ENCODE assay signal across 8 mouse cellular contexts in genomic region chr9:109054712-109055111, GRCm38 (mm10). TPM values are rescaled to one million over a fixed set of nuclear protein-coding genes. Genes with fewer than 3 reads are reported as not detected.
DNase-seq lines count a peak whose midpoint lies in the region; ATAC-seq and TF ChIP-seq lines count a peak whose summit lies in the region.

No protein-coding gene starts in this region.

- TF ChIP-seq POLR2A in thymus, adult 2 months (IDR thresholded peaks at IDR 0.05; ENCODE audit: control insufficient read depth, extremely low read depth, insufficient read depth, low read length, poor library complexity), result no peak

- H3K27me3 ChIP-seq in heart, embryonic 15.5 days, result no peaks in the 10 kb centered on the region
- no peaks in the 10 kb centered on the region for H3K27me3 ChIP-seq in liver, embryonic 16.5 days (ENCODE audit: control insufficient read depth, insufficient read depth, low read depth, low read length)
- no peaks in the 10 kb centered on the region for H3K27me3 ChIP-seq in neural tube, embryonic 11.5 days (ENCODE audit: control insufficient read depth, insufficient read depth, low read length)
- no peaks in the 10 kb centered on the region for H3K27me3 ChIP-seq in thymus, adult 2 months (ENCODE audit: control insufficient read depth, insufficient read depth, low read length)

- H3K4me3 ChIP-seq in heart, embryonic 15.5 days, result peak overlapping the region; percentile 41
- peak overlapping the region; percentile 46 for H3K4me3 ChIP-seq in liver, embryonic 16.5 days (ENCODE audit: low read depth, low read length)
- peak overlapping the region; percentile 12; the same call in 1 of the 2 replicates for H3K4me3 ChIP-seq in neural tube, embryonic 11.5 days (ENCODE audit: low read depth, low read length)
- H3K4me3 ChIP-seq in thymus, adult 2 months (ENCODE audit: control insufficient read depth, insufficient read depth, low read length), result peak overlapping the region; percentile 51

- no peak for TF ChIP-seq CTCF in thymus, adult 2 months (IDR thresholded peaks at IDR 0.05; ENCODE audit: borderline replicate concordance, control insufficient read depth, extremely low read depth, insufficient read depth, low read length, poor library complexity)

- peak; percentile 38 for ATAC-seq in CD4-positive, CD25-positive, alpha-beta regulatory T cell, adult 4 months
- peak; percentile 78 for ATAC-seq in heart, embryonic 15.5 days (replicated peaks; ENCODE audit: insufficient number of reproducible peaks, insufficient read depth, low FRiP score, low read depth)
- peak; percentile 41 for ATAC-seq in liver, embryonic 16.5 days (ENCODE audit: low read depth)
- no peak for ATAC-seq in neural tube, embryonic 11.5 days (ENCODE audit: insufficient read depth, low FRiP score, low TSS enrichment)

- H3K9me3 ChIP-seq in heart, embryonic 15.5 days (replicated peaks), result no peaks in the 10 kb centered on the region
- H3K9me3 ChIP-seq in liver, embryonic 16.5 days (replicated peaks; ENCODE audit: control insufficient read depth, low read length), result no peaks in the 10 kb centered on the region
- H3K9me3 ChIP-seq in neural tube, embryonic 11.5 days (ENCODE audit: control insufficient read depth, low read length), result no peaks in the 10 kb centered on the region

- peaks cover 16% of the 10 kb centered on the region for H3K36me3 ChIP-seq in heart, embryonic 15.5 days
- H3K36me3 ChIP-seq in liver, embryonic 16.5 days (ENCODE audit: control insufficient read depth, insufficient read depth), result no peaks in the 10 kb centered on the region
- H3K36me3 ChIP-seq in neural tube, embryonic 11.5 days (ENCODE audit: control insufficient read depth, insufficient read depth, low read length), result peaks cover 12% of the 10 kb centered on the region
- H3K36me3 ChIP-seq in thymus, adult 2 months (ENCODE audit: control insufficient read depth, insufficient read depth, low read length), result peaks cover 20% of the 10 kb centered on the region; the same call in 1 of the 2 replicates

- DNase-seq in adrenal gland, postnatal 25 days, result peak; percentile 58
- DNase-seq in fat pad, adult 2 months (ENCODE audit: extremely low read depth, low read depth, low spot score), result peak; percentile 49
- DNase-seq in kidney, postnatal 14 days, result peak; percentile 81
- DNase-seq in neural tube, embryonic 11.5 days (ENCODE audit: low spot score), result peak; percentile 47
- DNase-seq in thymus, adult 2 months, result peak; percentile 60

- H3K27ac ChIP-seq in heart, embryonic 15.5 days, result peak overlapping the region; percentile 79
- peak overlapping the region; percentile 39; the same call in 1 of the 2 replicates for H3K27ac ChIP-seq in liver, embryonic 16.5 days (ENCODE audit: low read length)
- no peak overlapping the region for H3K27ac ChIP-seq in neural tube, embryonic 11.5 days (ENCODE audit: low read depth, low read length)
- H3K27ac ChIP-seq in thymus, adult 2 months (ENCODE audit: control insufficient read depth, insufficient read depth, low read length), result peak overlapping the region; percentile 80

- peak overlapping the region; percentile 36; the same call in 1 of the 2 replicates for H3K9ac ChIP-seq in heart, embryonic 15.5 days
- peak overlapping the region; percentile 29 for H3K9ac ChIP-seq in liver, embryonic 16.5 days (ENCODE audit: low read depth, low read length)
- H3K9ac ChIP-seq in neural tube, embryonic 11.5 days (ENCODE audit: low read length), result peak overlapping the region; percentile 45

- WGBS in heart, embryonic 15.5 days, result 10% methylated on average over 7 of the region's 7 CpGs
- 3% methylated on average over 7 of the region's 7 CpGs for WGBS in liver, embryonic 16.5 days (ENCODE audit: insufficient replicate concordance)
- WGBS in neural tube, embryonic 11.5 days, result 11% methylated on average over 7 of the region's 7 CpGs
- 2% methylated on average over 7 of the region's 7 CpGs for WGBS in thymus, adult 2 months

- H3K4me2 ChIP-seq in heart, embryonic 15.5 days, result peak overlapping the region; percentile 57
- peak overlapping the region; percentile 56 for H3K4me2 ChIP-seq in liver, embryonic 16.5 days (ENCODE audit: low read depth, low read length)
- H3K4me2 ChIP-seq in neural tube, embryonic 11.5 days (ENCODE audit: low read depth), result peak overlapping the region; percentile 26

- H3K4me1 ChIP-seq in heart, embryonic 15.5 days (replicated peaks), result peaks cover 34% of the 10 kb centered on the region
- peaks cover 24% of the 10 kb centered on the region for H3K4me1 ChIP-seq in liver, embryonic 16.5 days (ENCODE audit: control insufficient read depth, low read depth, low read length)
- peaks cover 3% of the 10 kb centered on the region; the same call in 1 of the 2 replicates for H3K4me1 ChIP-seq in neural tube, embryonic 11.5 days (ENCODE audit: control insufficient read depth, insufficient read depth, low read length)
- H3K4me1 ChIP-seq in thymus, adult 2 months (replicated peaks; ENCODE audit: control insufficient read depth, insufficient read depth, low read length), result peaks cover 84% of the 10 kb centered on the region

RNA-seq across cellular contexts. Expression of gene Trex1, which starts 4.8 kb away (rescaled TPM):
- 10 to 100 TPM; 36.2 to 61.7 TPM for polyA plus RNA-seq in CD4-positive, CD25-positive, alpha-beta regulatory T cell, adult 4 months (2017; shearing (Covaris generic))
- total RNA-seq in adrenal gland, postnatal 25 days (2021), result 18.8 and 23.3 TPM in 2 replicates
- 9.2 and 13.6 TPM in 2 replicates for polyA plus RNA-seq in heart, embryonic 15.5 days (2015; fragmentation: Nextera tagmentation; extraction: Ambion mirVana)
- 7.4 and 8.8 TPM in 2 replicates for polyA plus RNA-seq in liver, embryonic 16.5 days (2015; fragmentation: Nextera tagmentation; extraction: Ambion mirVana)
- polyA plus RNA-seq in neural tube, embryonic 11.5 days (2014; fragmentation: Nextera tagmentation; extraction: Ambion mirVana), result 6.9 and 7.8 TPM in 2 replicates
- polyA plus RNA-seq in thymus, adult 2 months (2012; rRNA removed), result 210 and 228 TPM in 2 replicates

RNA-seq across cellular contexts. Expression of gene Shisa5, which starts 16.3 kb away (rescaled TPM):
- 1,000 to 10,000 TPM; 3,771 to 6,921 TPM for polyA plus RNA-seq in CD4-positive, CD25-positive, alpha-beta regulatory T cell, adult 4 months (2017; shearing (Covaris generic))
- total RNA-seq in adrenal gland, postnatal 25 days (2021), result 119 TPM in 2 replicates
- 64.9 and 86.2 TPM in 2 replicates for polyA plus RNA-seq in heart, embryonic 15.5 days (2015; fragmentation: Nextera tagmentation; extraction: Ambion mirVana)
- 20.9 and 23.2 TPM in 2 replicates for polyA plus RNA-seq in liver, embryonic 16.5 days (2015; fragmentation: Nextera tagmentation; extraction: Ambion mirVana)
- 30.9 and 34.7 TPM in 2 replicates for polyA plus RNA-seq in neural tube, embryonic 11.5 days (2014; fragmentation: Nextera tagmentation; extraction: Ambion mirVana)
- 2,502 and 2,648 TPM in 2 replicates for polyA plus RNA-seq in thymus, adult 2 months (2012; rRNA removed)

RNA-seq across cellular contexts. Expression of gene Atrip, which starts 19.2 kb away (rescaled TPM):
- 10 to 100 TPM; 23.4 to 32.1 TPM for polyA plus RNA-seq in CD4-positive, CD25-positive, alpha-beta regulatory T cell, adult 4 months (2017; shearing (Covaris generic))
- total RNA-seq in adrenal gland, postnatal 25 days (2021), result 18.1 and 20.5 TPM in 2 replicates
- polyA plus RNA-seq in heart, embryonic 15.5 days (2015; fragmentation: Nextera tagmentation; extraction: Ambion mirVana), result 15.9 and 18.2 TPM in 2 replicates
- 8.5 and 8.8 TPM in 2 replicates for polyA plus RNA-seq in liver, embryonic 16.5 days (2015; fragmentation: Nextera tagmentation; extraction: Ambion mirVana)
- polyA plus RNA-seq in neural tube, embryonic 11.5 days (2014; fragmentation: Nextera tagmentation; extraction: Ambion mirVana), result 25.3 and 26.4 TPM in 2 replicates
- polyA plus RNA-seq in thymus, adult 2 months (2012; rRNA removed), result 37.9 and 39.9 TPM in 2 replicates

RNA-seq across cellular contexts. Expression of gene Ccdc51, which starts 27.6 kb away (rescaled TPM):
- 10 to 100 TPM; 13.5 to 16.0 TPM for polyA plus RNA-seq in CD4-positive, CD25-positive, alpha-beta regulatory T cell, adult 4 months (2017; shearing (Covaris generic))
- total RNA-seq in adrenal gland, postnatal 25 days (2021), result 15.7 and 21.0 TPM in 2 replicates
- polyA plus RNA-seq in heart, embryonic 15.5 days (2015; fragmentation: Nextera tagmentation; extraction: Ambion mirVana), result 14.2 and 14.3 TPM in 2 replicates
- 10.0 and 11.9 TPM in 2 replicates for polyA plus RNA-seq in liver, embryonic 16.5 days (2015; fragmentation: Nextera tagmentation; extraction: Ambion mirVana)
- 13.4 and 15.1 TPM in 2 replicates for polyA plus RNA-seq in neural tube, embryonic 11.5 days (2014; fragmentation: Nextera tagmentation; extraction: Ambion mirVana)
- polyA plus RNA-seq in thymus, adult 2 months (2012; rRNA removed), result 11.7 and 11.9 TPM in 2 replicates

RNA-seq across cellular contexts. Expression of gene Tma7, which starts 27.7 kb away (rescaled TPM):
- 100 to 1,000 TPM; 679 to 933 TPM for polyA plus RNA-seq in CD4-positive, CD25-positive, alpha-beta regulatory T cell, adult 4 months (2017; shearing (Covaris generic))
- total RNA-seq in adrenal gland, postnatal 25 days (2021), result 370 and 418 TPM in 2 replicates
- 417 and 539 TPM in 2 replicates for polyA plus RNA-seq in heart, embryonic 15.5 days (2015; fragmentation: Nextera tagmentation; extraction: Ambion mirVana)
- 259 and 313 TPM in 2 replicates for polyA plus RNA-seq in liver, embryonic 16.5 days (2015; fragmentation: Nextera tagmentation; extraction: Ambion mirVana)
- polyA plus RNA-seq in neural tube, embryonic 11.5 days (2014; fragmentation: Nextera tagmentation; extraction: Ambion mirVana), result 719 and 756 TPM in 2 replicates
- 31.4 and 52.2 TPM in 2 replicates for polyA plus RNA-seq in thymus, adult 2 months (2012; rRNA removed)

Comparison
In these comparisons a context has a peak if more than half of its experiments do, and no peak if none do; other contexts are left out.
1. RNA of gene Shisa5, which starts 16.3 kb away (polyA plus RNA-seq): 3,771 to 6,921 TPM in CD4-positive, CD25-positive, alpha-beta regulatory T cell, adult 4 months and 2,502 to 2,648 TPM in thymus, adult 2 months; 64.9 to 86.2 TPM in heart, embryonic 15.5 days, 30.9 to 34.7 TPM in neural tube, embryonic 11.5 days and 20.9 to 23.2 TPM in liver, embryonic 16.5 days; every median in the first group is over 10 times any median in the second.
2. Peak in every context shown above with its lines, with median percentiles within 50 percentile points of each other: DNase-seq, H3K4me2 ChIP-seq, H3K4me3 ChIP-seq and H3K9ac ChIP-seq.